Comparison of ENCODE assay signal across 27 mouse cellular contexts in genomic region chr5:118323151-118323550, GRCm38 (mm10).
DNase-seq lines count a peak whose midpoint lies in the region; ATAC-seq lines count a peak whose summit lies in the region.
"Had no signal": no experiment of that assay in that cellular context is flagged by ENCODE, and none has a peak within 500 bp of the region (broad histone marks: within the 10 kb centered on the region; RNA-seq: fewer than 3 reads in every experiment).

No protein-coding gene starts in this region.

- no peak for ATAC-seq in megakaryocyte, adult 5-6 weeks (ENCODE audit: poor library complexity, severe bottlenecking)
- no peak for ATAC-seq in limb, embryonic 15.5 days (ENCODE audit: insufficient number of reproducible peaks, low FRiP score, low TSS enrichment, low read depth)
- no peak for ATAC-seq in kidney, embryonic 15.5 days (replicated peaks; ENCODE audit: low FRiP score)
- ATAC-seq: activated CD4-positive, CD25-positive, alpha-beta regulatory T cell, adult 4 months; forebrain, embryonic 14.5 days; forebrain, postnatal 0 days had no signal

- 0 out of 2 replicates have a peak overlapping the region, but pooled peaks have one; percentile 69 for H3K27ac ChIP-seq in embryonic facial prominence, embryonic 10.5 days (replicated peaks)
- H3K27ac ChIP-seq in limb, embryonic 10.5 days, result peak overlapping the region; percentile 25; the same call in 1 of the 2 replicates
- 0 out of 2 replicates have a peak overlapping the region, but pooled peaks have one; percentile 70 for H3K27ac ChIP-seq in limb, embryonic 15.5 days
- H3K27ac ChIP-seq in kidney, embryonic 15.5 days, result no peak overlapping the region
- H3K27ac ChIP-seq: embryonic facial prominence, embryonic 15.5 days; gastrocnemius, adult 2 months; hindbrain, embryonic 15.5 days had no signal

- no peaks in the 10 kb centered on the region for H3K36me3 ChIP-seq in megakaryocyte, embryonic 14.5 days (replicated peaks; ENCODE audit: low read length)
- no peaks in the 10 kb centered on the region for H3K36me3 ChIP-seq in embryonic facial prominence, embryonic 10.5 days (replicated peaks)
- H3K36me3 ChIP-seq in limb, embryonic 10.5 days, result no peaks in the 10 kb centered on the region
- no peaks in the 10 kb centered on the region for H3K36me3 ChIP-seq in limb, embryonic 15.5 days
- H3K36me3 ChIP-seq in kidney, embryonic 15.5 days, result no peaks in the 10 kb centered on the region
- H3K36me3 ChIP-seq: embryonic facial prominence, embryonic 15.5 days; G1E; hindbrain, embryonic 12.5 days; hindbrain, embryonic 15.5 days had no signal

- peak overlapping the region; percentile 38 for H3K4me3 ChIP-seq in megakaryocyte, embryonic 14.5 days (replicated peaks)
- no peak overlapping the region for H3K4me3 ChIP-seq in embryonic facial prominence, embryonic 10.5 days
- H3K4me3 ChIP-seq in limb, embryonic 10.5 days, result no peak overlapping the region
- no peak overlapping the region for H3K4me3 ChIP-seq in limb, embryonic 15.5 days
- H3K4me3 ChIP-seq in kidney, embryonic 15.5 days (replicated peaks), result no peak overlapping the region
- H3K4me3 ChIP-seq: embryonic facial prominence, embryonic 15.5 days; gastrocnemius, adult 2 months; hindbrain, embryonic 12.5 days; hindbrain, embryonic 15.5 days had no signal

- no peak for DNase-seq in embryonic facial prominence, embryonic 10.5 days (ENCODE audit: low spot score)
- no peak for DNase-seq in limb, embryonic 10.5 days (ENCODE audit: low spot score)
- no peak for DNase-seq in lung, postnatal 36 days
- no peak for DNase-seq in spleen, postnatal 14 days (ENCODE audit: low spot score in 2 of 2)
- DNase-seq: adrenal gland, adult 2 months; adrenal gland, postnatal 14 days; B cell, adult 2 months; cerebellum, adult 11 months; cerebellum, adult 2 months; cerebellum, adult 9-11 months; cerebellum, postnatal 25 days; forebrain, postnatal 0 days; gastrocnemius, adult 2 months; gastrocnemius, postnatal 14 days; heart, adult 11 months had no signal

- H3K9ac ChIP-seq in limb, embryonic 15.5 days, result no peak overlapping the region
- no peak overlapping the region for H3K9ac ChIP-seq in kidney, embryonic 15.5 days
- H3K9ac ChIP-seq: embryonic facial prominence, embryonic 15.5 days; forebrain, postnatal 0 days; hindbrain, embryonic 12.5 days; hindbrain, embryonic 15.5 days had no signal

- WGBS in embryonic facial prominence, embryonic 10.5 days, result 90% methylated on average over 2 of the region's 2 CpGs
- 83% methylated on average over 2 of the region's 2 CpGs for WGBS in limb, embryonic 10.5 days
- 53% methylated on average over 2 of the region's 2 CpGs for WGBS in limb, embryonic 15.5 days
- 82% methylated on average over 2 of the region's 2 CpGs for WGBS in kidney, embryonic 15.5 days

- no peak overlapping the region for H3K4me2 ChIP-seq in limb, embryonic 15.5 days
- H3K4me2 ChIP-seq in kidney, embryonic 15.5 days, result no peak overlapping the region
- H3K4me2 ChIP-seq: embryonic facial prominence, embryonic 15.5 days; heart, embryonic 11.5 days; hindbrain, embryonic 12.5 days; hindbrain, embryonic 15.5 days had no signal

- H3K9me3 ChIP-seq in megakaryocyte, embryonic 14.5 days, result peaks cover 10% of the 10 kb centered on the region; the same call in 1 of the 2 replicates
- H3K9me3 ChIP-seq in embryonic facial prominence, embryonic 10.5 days, result 0 out of 2 replicates have a peak, but pooled peaks cover 5% of the 10 kb centered on the region
- H3K9me3 ChIP-seq in limb, embryonic 10.5 days (replicated peaks), result no peaks in the 10 kb centered on the region
- no peaks in the 10 kb centered on the region for H3K9me3 ChIP-seq in limb, embryonic 15.5 days
- H3K9me3 ChIP-seq in kidney, embryonic 15.5 days (replicated peaks), result no peaks in the 10 kb centered on the region
- H3K9me3 ChIP-seq: embryonic facial prominence, embryonic 15.5 days; G1E; hindbrain, embryonic 15.5 days had no signal

- H3K4me1 ChIP-seq in megakaryocyte, embryonic 14.5 days, result peaks cover 13% of the 10 kb centered on the region
- H3K4me1 ChIP-seq in embryonic facial prominence, embryonic 10.5 days, result peaks cover 49% of the 10 kb centered on the region
- H3K4me1 ChIP-seq in limb, embryonic 10.5 days, result peaks cover 42% of the 10 kb centered on the region
- H3K4me1 ChIP-seq in limb, embryonic 15.5 days, result peaks cover 35% of the 10 kb centered on the region
- H3K4me1 ChIP-seq in kidney, embryonic 15.5 days, result peaks cover 36% of the 10 kb centered on the region

- peaks cover 82% of the 10 kb centered on the region for H3K27me3 ChIP-seq in megakaryocyte, embryonic 14.5 days (replicated peaks)
- H3K27me3 ChIP-seq in embryonic facial prominence, embryonic 10.5 days (replicated peaks; ENCODE audit: low read depth, poor library complexity, severe bottlenecking), result peaks cover 49% of the 10 kb centered on the region
- H3K27me3 ChIP-seq in limb, embryonic 10.5 days (ENCODE audit: low read depth, poor library complexity, severe bottlenecking), result peaks cover 53% of the 10 kb centered on the region
- H3K27me3 ChIP-seq in limb, embryonic 15.5 days, result peaks cover 6% of the 10 kb centered on the region
- H3K27me3 ChIP-seq in kidney, embryonic 15.5 days, result peaks cover 30% of the 10 kb centered on the region
- H3K27me3 ChIP-seq: CH12.LX had no signal
